Mouse (Mus musculus): ENCODE results near the gene Rita1.

Gene Rita1

GRCm38 (mm10) chr5:120594485-120594884 lies 17.9 kb downstream of the Rita1 start:
- no peak for DNase-seq

GRCm38 (mm10) chr5:120592141-120592540 lies 20.2 kb downstream of the Rita1 start:
- DNase-seq = no peak

DNA sequence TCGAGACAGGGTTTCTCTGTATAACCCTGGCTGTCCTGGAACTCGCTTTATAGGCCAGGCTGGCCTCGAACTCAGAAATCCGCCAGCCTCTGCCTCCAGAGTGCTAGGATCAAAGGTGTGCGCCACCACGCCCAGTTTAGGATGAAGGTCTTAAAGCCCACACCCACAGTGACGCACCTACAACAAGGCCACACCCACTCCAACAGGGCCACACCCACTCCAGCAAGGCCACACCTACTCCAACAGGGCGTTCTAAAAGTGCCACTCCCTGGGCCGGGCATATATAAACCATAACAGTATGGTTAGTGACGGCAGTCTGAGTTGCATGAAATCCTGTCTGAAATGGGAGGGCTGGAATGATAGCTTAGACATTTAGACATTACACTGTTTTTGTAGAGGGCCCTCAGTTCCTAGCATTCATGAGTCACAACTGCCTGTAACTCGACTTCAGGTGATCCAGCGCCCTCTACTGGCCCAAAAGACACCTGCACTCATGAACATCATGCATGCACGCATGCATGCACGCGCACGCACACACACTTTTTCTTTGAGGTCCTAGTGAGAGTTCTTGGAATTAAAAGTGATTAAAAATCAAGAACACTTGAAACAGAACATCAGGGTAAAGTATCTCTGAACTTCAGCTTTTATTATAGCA lies 21.9 kb downstream of the Rita1 start:
- no peak for DNase-seq

- DNase-seq = peak; percentile 99
Observed at GRCm38 (mm10) chr5:120588569-120589094, 23.8 kb downstream of the Rita1 start, which contains the start of the genes Tpcn1 and Iqcd. Tpcn1 (minus strand) TSS chr5:120588673. Iqcd (plus strand) TSS chr5:120589016.

- no peak for DNase-seq
Observed at GRCm38 (mm10) chr5:120587940-120588568, 24.3 kb downstream of the Rita1 start.

GRCm38 (mm10) chr5:120587616-120587926 lies 24.8 kb downstream of the Rita1 start:
- no peak for DNase-seq

GRCm38 (mm10) chr5:120586741-120587615 lies 25.4 kb downstream of the Rita1 start:
- DNase-seq = no peak

DNA sequence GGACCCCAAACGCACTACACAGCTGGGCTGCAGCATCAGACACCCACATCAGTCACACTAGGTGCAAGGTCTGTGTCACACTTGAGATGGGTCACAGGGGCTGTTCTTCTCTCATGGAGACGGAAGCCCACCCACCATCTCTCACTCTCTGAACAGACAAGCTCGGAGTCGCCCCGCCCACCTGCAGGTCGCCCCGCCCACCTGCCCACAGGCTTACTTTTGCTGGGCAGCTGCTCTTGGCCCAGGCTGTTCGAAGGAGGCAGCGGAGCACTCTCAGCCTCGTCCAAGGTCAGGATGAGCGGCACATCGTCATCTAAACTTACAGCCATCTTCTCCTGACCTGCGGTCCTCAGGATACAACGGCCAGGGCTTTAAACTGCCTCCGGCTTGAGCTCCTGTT lies 27.4 kb downstream of the Rita1 start:
- no peak for DNase-seq

DNA sequence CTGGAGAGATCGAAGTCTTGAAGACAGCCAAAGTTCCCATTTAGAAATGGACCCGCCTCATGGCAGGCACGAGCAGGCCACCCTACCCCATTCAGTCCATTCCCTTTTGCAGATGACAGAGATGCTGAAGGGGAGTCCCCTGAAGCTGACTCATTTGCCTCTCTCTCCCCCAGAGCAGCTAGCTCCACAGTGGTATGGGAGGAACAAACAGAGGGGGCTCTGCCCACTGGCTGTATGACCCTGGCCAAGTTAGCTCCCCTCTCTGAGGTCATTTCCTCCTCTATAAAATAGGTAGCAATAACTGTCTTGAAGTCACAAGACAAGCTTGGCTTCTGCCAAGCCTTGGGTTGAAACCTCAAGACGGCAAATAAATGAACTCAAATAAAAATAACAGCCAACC lies 28.9 kb downstream of the Rita1 start:
- DNase-seq = no peak

DNA sequence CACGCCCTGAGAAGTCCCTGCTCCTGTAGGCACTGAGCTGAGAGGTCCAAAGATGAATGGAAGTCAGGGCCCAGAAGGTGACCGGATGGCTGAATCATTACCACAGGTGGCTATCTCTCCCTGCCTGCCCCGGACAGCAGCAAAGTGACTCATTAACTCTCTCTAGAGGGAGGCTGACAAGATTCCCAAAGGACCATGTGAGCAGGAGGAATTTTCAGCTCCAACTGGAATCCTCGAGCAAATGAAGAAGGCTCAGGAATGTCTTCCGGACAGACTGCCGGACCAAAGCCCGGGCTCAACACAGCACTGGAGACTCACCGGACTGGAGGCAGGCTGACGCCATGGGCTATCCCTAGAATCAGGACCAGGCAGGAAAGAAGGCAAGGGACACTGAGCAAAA lies 30.4 kb downstream of the Rita1 start:
- DNase-seq = no peak

DNA sequence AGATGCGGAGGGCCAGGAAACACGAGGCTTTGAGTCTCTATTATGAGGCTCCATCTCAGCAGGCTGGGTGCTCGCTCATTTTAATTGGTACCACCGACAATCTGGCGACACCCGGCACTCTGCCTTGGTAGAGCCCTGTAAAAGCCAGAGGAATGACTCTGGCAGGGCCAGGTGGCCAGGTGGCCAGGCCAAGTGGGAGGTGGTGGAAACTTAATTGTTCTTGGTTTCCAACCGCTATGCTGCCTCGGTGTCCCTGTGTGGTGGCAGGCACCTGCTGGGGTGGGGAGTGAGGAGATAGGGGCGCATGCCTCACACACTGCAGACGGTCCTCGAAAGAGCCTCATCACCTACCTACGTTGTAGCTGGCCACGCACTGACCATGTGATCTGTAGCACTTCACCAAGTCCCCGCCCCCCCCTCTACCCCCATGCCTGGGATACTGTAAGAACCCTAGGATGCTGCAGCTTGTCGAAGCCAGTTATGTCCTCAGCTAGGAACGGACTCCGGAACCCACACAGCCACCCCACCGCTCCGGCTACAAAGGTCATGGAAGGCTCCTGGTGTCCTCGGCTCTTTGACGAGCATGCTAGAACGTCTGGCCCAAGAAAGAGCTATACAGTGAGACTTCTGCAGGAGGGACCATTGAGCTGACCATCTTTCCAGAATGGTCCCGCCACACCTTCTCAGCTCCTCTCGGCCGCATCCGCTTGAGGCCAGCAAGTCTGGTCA lies 32.3 kb downstream of the Rita1 start:
- peak; percentile 78 for DNase-seq

GRCm38 (mm10) chr5:120579211-120579897 lies 33.0 kb downstream of the Rita1 start:
- peak; percentile 78 for DNase-seq

DNA sequence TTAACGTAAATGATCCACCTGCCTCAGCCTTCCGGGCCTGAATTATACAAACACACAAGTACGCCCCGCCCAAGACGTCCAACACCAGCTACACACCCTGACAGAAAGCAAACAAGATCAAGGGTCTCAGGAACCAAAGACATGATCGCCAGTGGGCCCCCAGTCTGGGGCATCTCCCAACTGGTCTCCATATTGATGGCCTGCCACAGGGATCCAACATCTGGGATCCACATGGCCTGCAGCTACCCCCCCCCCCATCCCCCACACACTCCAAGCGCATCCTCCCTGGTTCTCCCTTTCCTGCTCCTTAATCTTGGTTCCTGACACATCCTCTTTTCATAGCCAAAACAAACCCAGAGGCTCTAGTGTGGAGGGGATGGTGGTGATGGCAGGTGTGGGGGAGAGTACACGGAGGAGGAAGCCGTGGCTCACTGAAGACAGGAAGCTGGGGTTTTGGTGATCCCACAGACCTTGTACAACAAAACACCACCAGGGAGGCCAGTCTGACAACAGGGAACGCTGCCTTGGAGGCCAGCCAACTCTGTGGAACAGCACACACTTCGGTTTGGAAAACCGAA lies 33.8 kb downstream of the Rita1 start:
- no peak for DNase-seq

- DNase-seq = no peak
Observed at GRCm38 (mm10) chr5:120577935-120578441, 34.4 kb downstream of the Rita1 start.

- no peak for DNase-seq
Observed at GRCm38 (mm10) chr5:120576781-120577301, 35.5 kb downstream of the Rita1 start.

GRCm38 (mm10) chr5:120574469-120575063 lies 37.8 kb downstream of the Rita1 start:
- DNase-seq = peak; percentile 71

DNA sequence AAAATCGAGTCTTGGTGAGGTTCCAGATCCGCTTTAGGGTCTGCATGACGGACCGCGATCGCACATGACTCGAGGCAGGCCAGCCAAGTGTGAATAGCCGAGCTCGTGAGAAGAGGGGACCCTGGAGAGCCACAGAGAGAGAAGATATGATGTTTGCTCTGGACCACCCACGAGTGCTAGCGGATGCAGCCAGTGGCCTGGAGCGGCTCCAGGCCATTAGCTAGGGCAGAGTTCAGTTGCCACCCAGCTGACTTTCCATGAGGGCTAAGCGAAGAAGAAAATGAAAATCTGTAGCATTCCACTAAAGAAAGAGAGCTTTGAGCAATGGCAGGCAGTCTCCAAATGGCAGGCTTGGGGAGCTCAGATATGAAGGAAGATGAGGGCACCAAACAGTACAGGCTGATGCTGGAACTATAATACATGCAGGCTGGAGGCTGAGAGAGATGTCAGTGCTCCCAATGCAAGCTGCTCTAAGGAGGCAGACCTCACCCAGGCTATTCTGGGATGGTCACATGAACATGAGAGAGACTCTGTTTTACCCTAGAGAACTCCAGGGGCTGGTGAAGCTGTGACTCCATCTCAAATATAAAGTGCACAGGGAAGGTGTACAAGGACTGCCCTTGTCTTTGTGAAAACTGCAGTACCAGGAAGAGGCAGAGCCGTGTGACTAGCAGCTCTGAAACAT lies 41.2 kb downstream of the Rita1 start:
- DNase-seq = no peak

- no peak for DNase-seq
Observed at GRCm38 (mm10) chr5:120570289-120570897, 42.0 kb downstream of the Rita1 start.

GRCm38 (mm10) chr5:120569791-120570190 lies 42.6 kb downstream of the Rita1 start:
- no peak for DNase-seq

DNA sequence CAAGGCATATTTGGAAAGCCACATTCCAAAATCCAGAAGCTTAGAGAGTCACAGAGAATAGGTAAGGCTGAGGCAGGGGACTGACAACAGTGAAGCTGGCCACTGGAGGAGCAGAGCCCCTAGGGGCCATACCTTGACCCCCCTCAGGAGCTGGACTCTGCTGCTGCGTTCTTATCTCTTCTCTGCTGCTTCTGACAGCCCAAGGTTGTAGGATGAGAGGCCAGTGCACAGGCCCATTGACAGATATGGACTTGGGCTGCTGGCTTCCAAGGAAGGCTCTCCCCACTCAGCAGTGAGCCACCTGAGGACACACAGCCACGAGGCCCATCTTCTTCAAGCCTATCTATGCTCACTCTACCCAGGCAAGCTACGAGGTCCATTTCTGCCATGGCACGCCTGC lies 43.4 kb downstream of the Rita1 start:
- no peak for DNase-seq

All from cerebellum, adult 9-10 months (tissue).